Mouse (Mus musculus) liver, adult 2 months (tissue): Measurements from ENCODE around the gene Gm20388. TPM values are rescaled to one million over a fixed set of nuclear protein-coding genes. Genes with fewer than 3 reads are reported as not detected.

Experiments
- DNase-seq: peaks from one replicate; pipeline ENCODE4 v3.0.0-alpha.2; 2011; ENCODE audit warnings: low read depth, low spot score; ENCODE audit errors: extremely low read depth
- H3K27ac ChIP-seq: fragments of 200-500 bp; replicated peaks from 2 replicates; pipeline ENCODE4 v1.5.1; 2012; ENCODE audit warnings: low read depth, mild to moderate bottlenecking, control low read depth, inconsistent platforms, low read length; ENCODE audit not compliant: insufficient read depth
- H3K27me3 ChIP-seq: fragments of 200-500 bp; 2 replicates; pipeline ENCODE4 v1.6.1; 2012; ENCODE audit warnings: mild to moderate bottlenecking, moderate library complexity, low read length, inconsistent platforms; ENCODE audit not compliant: control insufficient read depth, insufficient read depth
- H3K36me3 ChIP-seq: fragments of 200-500 bp; 2 replicates; pipeline ENCODE4 v1.6.1; 2012; ENCODE audit warnings: low read length, inconsistent platforms; ENCODE audit not compliant: control insufficient read depth, insufficient read depth
- H3K4me1 ChIP-seq: fragments of 200-500 bp; 2 replicates; pipeline ENCODE4 v1.6.1; 2011; ENCODE audit warnings: low read length; ENCODE audit not compliant: control insufficient read depth, insufficient read depth
- H3K4me3 ChIP-seq: fragments of 200-500 bp; 2 replicates; pipeline ENCODE4 v1.5.1; 2011; ENCODE audit warnings: low read depth, mild to moderate bottlenecking, control low read depth, low read length, moderate library complexity; ENCODE audit not compliant: insufficient read depth
- H3K79me2 ChIP-seq: fragments of 200-500 bp; 2 replicates; pipeline ENCODE4 v1.6.1; 2012; ENCODE audit warnings: inconsistent platforms, mild to moderate bottlenecking, low read length, moderate library complexity; ENCODE audit not compliant: control insufficient read depth, insufficient read depth
- H3K9ac ChIP-seq: fragments of 200-500 bp; 2 replicates; pipeline ENCODE4 v1.6.1; 2012; ENCODE audit warnings: low read depth, mild to moderate bottlenecking, control low read depth, inconsistent platforms, low read length
- CTCF ChIP-seq: fragments of 200-500 bp; IDR thresholded peaks from 2 replicates; pipeline ENCODE4 v1.5.1; 2011; ENCODE audit warnings: low read depth, low read length, control low read depth
- POLR2A ChIP-seq: fragments of 200-500 bp; IDR thresholded peaks from 2 replicates; pipeline ENCODE4 v1.6.1; 2011; ENCODE audit warnings: low read length, control low read depth; ENCODE audit not compliant: insufficient read depth; ENCODE audit errors: extremely low read depth
- WGBS: fragments of 180-500 bp; shearing (Covaris S2); methylation state at CpG from one replicate; pipeline ENCODE4 v1.1.7; 2018; 5-methylcytosine and 5-hydroxymethylcytosine counted together
- polyA plus RNA-seq: library from polyadenylated mRNA; depleted of rRNA; stranded (reverse); fragments of >200 nt; gene quantifications from 2 replicates; pipeline ENCODE4 v1.2.3, GENCODE M21; 2012
- total RNA-seq: library from RNA; depleted of rRNA; stranded (reverse); fragments of >200 nt; gene quantifications from 2 replicates; pipeline ENCODE4 v1.2.3, GENCODE M21; 2014

The Gm20388 gene
- total and polyA plus RNA-seq, 2 experiments = 6.4 to 19.9 TPM

GRCm38 (mm10) chr8:120412911-120413625, 502.4 kb downstream of the Gm20388 start:
- no peaks in the 10 kb centered on the region for H3K36me3 ChIP-seq
- H3K27ac ChIP-seq = no peak overlapping the region
- no peaks in the 10 kb centered on the region for H3K79me2 ChIP-seq
- WGBS = 89% methylated on average over 29 of the region's 29 CpGs
- no peak for DNase-seq
- TF ChIP-seq CTCF (no peak), POLR2A (no peak)
- H3K9ac ChIP-seq = no peak overlapping the region
- H3K4me3 ChIP-seq = no peak overlapping the region
- H3K4me1 ChIP-seq = peaks cover 49% of the 10 kb centered on the region
- no peaks in the 10 kb centered on the region for H3K27me3 ChIP-seq

DNA sequence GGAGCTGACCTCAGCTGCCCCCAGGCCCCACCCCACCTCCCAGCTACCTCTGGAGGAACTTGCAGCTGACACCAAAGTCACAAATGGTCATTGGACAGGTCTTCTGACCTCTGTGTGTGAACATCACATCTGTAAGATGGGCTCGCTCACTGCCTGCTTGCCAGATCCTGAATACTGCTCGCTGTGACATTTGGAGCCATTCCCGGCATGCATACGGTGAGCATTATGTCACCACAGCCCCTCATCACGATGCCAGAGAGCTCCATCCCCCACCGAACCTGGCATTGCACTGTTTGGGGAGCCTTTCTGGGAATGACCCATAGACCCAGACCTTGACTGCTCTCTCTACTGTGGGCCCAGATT, 503.0 kb downstream of the Gm20388 start:
- no peak overlapping the region for H3K27ac ChIP-seq
- H3K27me3 ChIP-seq = no peaks in the 10 kb centered on the region
- no peak overlapping the region for H3K9ac ChIP-seq
- WGBS = 91% methylated on average over 6 of the region's 6 CpGs
- no peak for DNase-seq
- H3K4me3 ChIP-seq = no peak overlapping the region
- H3K36me3 ChIP-seq = no peaks in the 10 kb centered on the region
- H3K79me2 ChIP-seq = no peaks in the 10 kb centered on the region
- peaks cover 45% of the 10 kb centered on the region for H3K4me1 ChIP-seq
- no peak for TF ChIP-seq CTCF
- no peak for TF ChIP-seq POLR2A

- peak; percentile 76 for DNase-seq
- no peaks in the 10 kb centered on the region for H3K36me3 ChIP-seq
- no peak overlapping the region for H3K9ac ChIP-seq
- H3K4me3 ChIP-seq = no peak overlapping the region
- H3K4me1 ChIP-seq = peaks cover 39% of the 10 kb centered on the region
- WGBS = 29% methylated on average over 4 of the region's 4 CpGs
- H3K79me2 ChIP-seq = no peaks in the 10 kb centered on the region
- TF ChIP-seq POLR2A (no peak), CTCF (no peak)
- H3K27ac ChIP-seq = no peak overlapping the region; the same call in 1 of the 2 replicates
- H3K27me3 ChIP-seq = no peaks in the 10 kb centered on the region
Observed at GRCm38 (mm10) chr8:120414216-120414615, 503.6 kb downstream of the Gm20388 start.

DNA sequence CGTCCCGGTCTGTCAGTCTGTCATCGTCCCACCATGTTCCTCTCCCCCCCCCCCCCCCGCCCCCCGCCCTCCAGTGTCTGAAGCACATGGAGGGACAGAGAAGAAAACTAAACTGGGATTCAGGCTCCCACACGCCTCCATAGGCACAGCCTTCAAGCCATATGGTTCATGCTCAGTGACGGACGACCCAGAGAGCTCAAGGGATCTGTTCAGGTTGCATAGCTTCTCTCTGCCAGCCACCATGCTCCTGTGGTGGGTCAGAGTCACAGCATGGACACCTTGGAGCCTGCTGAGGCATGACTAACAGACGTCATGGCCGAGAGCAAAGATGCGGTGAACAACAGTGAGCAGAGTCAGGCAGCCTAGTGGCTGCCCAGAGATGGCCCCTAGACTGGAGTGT, 504.8 kb downstream of the Gm20388 start:
- H3K27ac ChIP-seq = no peak overlapping the region
- no peaks in the 10 kb centered on the region for H3K36me3 ChIP-seq
- H3K27me3 ChIP-seq = no peaks in the 10 kb centered on the region
- TF ChIP-seq CTCF (no peak), POLR2A (no peak)
- peaks cover 32% of the 10 kb centered on the region for H3K4me1 ChIP-seq
- 92% methylated on average over 11 of the region's 11 CpGs for WGBS
- DNase-seq = no peak
- no peaks in the 10 kb centered on the region for H3K79me2 ChIP-seq
- H3K4me3 ChIP-seq = no peak overlapping the region
- no peak overlapping the region for H3K9ac ChIP-seq

GRCm38 (mm10) chr8:120416173-120416521, 505.5 kb downstream of the Gm20388 start:
- H3K4me1 ChIP-seq = peaks cover 32% of the 10 kb centered on the region
- no peaks in the 10 kb centered on the region for H3K27me3 ChIP-seq
- H3K79me2 ChIP-seq = no peaks in the 10 kb centered on the region
- no peaks in the 10 kb centered on the region for H3K36me3 ChIP-seq
- H3K27ac ChIP-seq = peak overlapping the region; percentile 88
- WGBS = 16% methylated on average over 7 of the region's 8 CpGs
- no peak for DNase-seq
- 0 out of 2 replicates have a peak overlapping the region, but pooled peaks have one; percentile 1 for H3K4me3 ChIP-seq
- TF ChIP-seq CTCF (no peak), POLR2A (no peak)
- peak overlapping the region; percentile 27; the same call in 1 of the 2 replicates for H3K9ac ChIP-seq
